Mouse (Mus musculus) adrenal gland, adult 10 weeks (tissue): ENCODE measurements around the gene Grb7. TPM values are rescaled to one million over a fixed set of nuclear protein-coding genes. Genes with fewer than 3 reads are reported as not detected.

Source experiments
- polyA plus RNA-seq: library from polyadenylated mRNA; stranded (reverse); fragments of 350-450 nt; fragmentation: Illumina TruSeq; extraction: RNeasy Lipid Tissue Mini Kit (QIAGEN cat#74804); gene quantifications from one replicate; pipeline ENCODE4 v1.2.3, GENCODE M21; 2014; ENCODE audit warnings: low read depth, low replicate concordance

Grb7 gene
- polyA plus RNA-seq: not detected

DNA sequence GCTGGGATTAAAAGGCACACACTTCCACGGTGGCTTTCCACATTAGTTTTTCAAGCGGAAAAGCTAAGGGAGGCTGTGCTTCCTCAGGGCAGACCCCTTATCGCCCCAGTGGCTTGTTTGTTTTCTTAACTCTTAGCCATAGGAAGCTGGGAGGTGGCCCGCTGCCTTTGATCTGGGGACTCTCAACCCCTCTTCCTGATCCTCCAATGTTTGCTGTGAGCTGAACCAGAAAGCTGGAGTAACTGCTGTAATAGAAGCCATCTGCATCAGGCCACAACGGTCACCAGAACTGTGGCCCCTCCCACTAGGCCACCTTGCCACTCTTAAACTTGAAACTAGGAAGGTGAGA lies at the start of gene Grb7:
Gene Grb7 (plus strand): TSS at position 182 of the 349 bp plus-strand sequence.

DNA sequence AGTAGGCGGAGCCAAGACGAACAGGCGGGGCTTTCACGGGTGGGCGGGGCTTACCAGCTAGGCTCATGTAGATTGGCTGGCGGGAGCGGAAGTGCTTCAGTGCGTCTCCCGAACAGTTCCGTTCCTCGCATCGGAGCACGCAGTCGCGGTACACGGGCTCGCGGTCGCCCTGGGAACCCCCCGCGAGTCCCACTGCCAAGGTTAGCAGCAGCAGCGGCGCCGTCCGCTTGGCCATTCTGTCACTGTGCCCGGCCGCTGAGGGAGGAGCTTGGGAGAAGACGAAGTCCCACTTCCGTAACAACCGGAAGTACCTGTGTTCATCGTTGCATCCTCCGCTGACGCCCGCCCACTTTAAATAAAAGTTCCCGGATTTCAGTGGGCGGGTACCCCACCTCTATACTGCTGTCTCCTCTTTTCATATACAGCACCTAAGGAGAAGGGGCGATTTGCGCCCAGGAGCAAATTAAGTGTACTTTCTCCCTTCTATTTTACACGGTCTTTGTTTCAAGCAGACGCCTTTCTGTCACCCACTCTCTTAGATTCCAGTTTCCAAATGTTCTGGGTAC lies 46.0 kb upstream of the Grb7 start, which contains the start of gene Pgap3:
Gene Pgap3 (minus strand): TSS at position 330 of the 566 bp plus-strand sequence.

DNA sequence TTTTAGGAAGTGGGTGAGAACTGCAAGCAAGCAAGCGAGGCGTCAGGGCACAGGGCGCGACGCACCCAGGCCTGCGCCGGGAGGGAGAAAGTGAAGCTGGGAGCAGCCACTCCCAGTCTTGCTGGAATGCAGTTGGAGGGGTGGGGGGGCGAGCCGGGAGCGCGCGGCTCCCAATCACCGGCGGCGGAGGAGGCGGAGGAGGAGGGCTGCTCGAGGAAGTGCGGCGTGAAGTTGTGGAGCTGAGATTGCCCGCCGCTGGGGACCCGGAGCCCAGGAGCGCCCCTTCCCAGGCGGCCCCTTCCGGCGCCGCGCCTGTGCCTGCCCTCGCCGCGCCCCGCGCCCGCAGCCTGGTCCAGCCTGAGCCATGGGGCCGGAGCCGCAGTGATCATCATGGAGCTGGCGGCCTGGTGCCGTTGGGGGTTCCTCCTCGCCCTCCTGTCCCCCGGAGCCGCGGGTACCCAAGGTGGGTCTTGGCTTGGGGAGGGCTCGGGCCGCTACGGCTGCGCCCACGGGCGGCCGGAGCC lies 33.9 kb upstream of the Grb7 start, which contains the start of gene Erbb2:
Gene Erbb2 (plus strand): TSS at position 198 of the 524 bp plus-strand sequence.

DNA sequence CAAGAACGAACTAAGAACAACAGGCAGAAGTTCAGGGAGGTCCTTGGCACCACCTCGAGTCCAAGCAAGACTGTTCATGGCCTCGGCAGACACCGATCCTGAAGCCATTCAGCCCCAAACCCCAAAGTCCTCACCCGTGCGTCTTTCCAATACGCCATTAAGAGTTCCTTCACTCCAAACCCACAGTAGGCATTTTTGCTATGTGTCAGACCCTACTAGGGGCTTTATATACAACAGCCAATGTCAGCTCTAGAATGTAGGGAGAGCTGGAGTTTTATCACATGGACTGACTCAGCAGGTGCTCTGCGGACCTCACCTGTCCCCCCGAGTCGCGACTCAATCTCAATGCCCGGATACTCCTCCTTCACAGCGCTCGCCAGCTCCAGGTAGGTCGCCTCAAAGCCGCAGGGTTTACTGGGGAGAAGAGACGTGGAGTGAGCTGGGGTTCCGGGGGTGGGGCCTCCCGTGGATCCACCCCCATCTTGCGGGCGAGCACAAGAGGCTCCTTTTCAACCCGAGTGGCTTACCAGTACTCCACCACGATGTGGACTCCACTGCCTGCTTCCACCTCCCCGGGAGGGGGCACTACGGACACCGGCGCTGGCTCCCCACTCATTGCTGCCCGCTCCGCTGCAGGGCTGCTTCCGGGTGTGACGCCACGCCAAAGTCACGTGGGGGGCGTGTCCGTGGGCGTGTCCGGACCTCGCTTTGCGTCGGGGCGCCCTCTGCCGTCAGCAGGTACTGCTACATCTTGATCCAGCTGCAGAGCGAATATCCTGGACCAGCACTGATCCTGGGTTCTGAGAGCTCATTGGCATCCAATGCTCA lies 7.6 kb upstream of the Grb7 start, which contains the start of gene Mien1:
Gene Mien1 (minus strand): TSS at position 661 of the 828 bp plus-strand sequence.

Other genes with a start within 250 kb of the Grb7 start
- gene Cdk12, start 243.3 kb upstream of the Grb7 start, polyA plus RNA-seq: 40.4 TPM
- not detected for gene Neurod2, start 116.7 kb upstream of the Grb7 start, polyA plus RNA-seq
- gene Ppp1r1b, start 98.0 kb upstream of the Grb7 start, polyA plus RNA-seq: not detected
- 1.4 TPM for gene Stard3, start 88.0 kb upstream of the Grb7 start, polyA plus RNA-seq
- not detected for gene Tcap, start 62.6 kb upstream of the Grb7 start, polyA plus RNA-seq
- not detected for gene Pnmt, start 59.9 kb upstream of the Grb7 start, polyA plus RNA-seq
- 0.35 TPM for gene Pgap3, start 45.9 kb upstream of the Grb7 start, polyA plus RNA-seq
- 0.23 TPM for gene Erbb2, start 33.9 kb upstream of the Grb7 start, polyA plus RNA-seq
- 46.0 TPM for gene Mien1, start 7.4 kb upstream of the Grb7 start, polyA plus RNA-seq
- gene Ikzf3, start 99.6 kb downstream of the Grb7 start, polyA plus RNA-seq: 0.52 TPM
- gene Zpbp2, start 104.7 kb downstream of the Grb7 start, polyA plus RNA-seq: not detected
- 19.8 TPM for gene Ormdl3, start 141.0 kb downstream of the Grb7 start, polyA plus RNA-seq
- not detected for gene Lrrc3c, start 151.9 kb downstream of the Grb7 start, polyA plus RNA-seq
- gene Gm12355, start 179.3 kb downstream of the Grb7 start, polyA plus RNA-seq: 0.64 TPM
- not detected for gene Gsdma3, start 180.0 kb downstream of the Grb7 start, polyA plus RNA-seq
- gene Gsdma2, start 200.4 kb downstream of the Grb7 start, polyA plus RNA-seq: not detected
- gene Gsdma, start 218.0 kb downstream of the Grb7 start, polyA plus RNA-seq: not detected
- gene Psmd3, start 236.2 kb downstream of the Grb7 start, polyA plus RNA-seq: 17.7 TPM